Comparison of ENCODE assay signal across 11 mouse cellular contexts in genomic region chr15:31565184-31565583, GRCm38 (mm10). TPM values are rescaled to one million over a fixed set of nuclear protein-coding genes. Genes with fewer than 3 reads are reported as not detected.
DNase-seq lines count a peak whose midpoint lies in the region; ATAC-seq lines count a peak whose summit lies in the region.
"Had no signal": no experiment of that assay in that cellular context is flagged by ENCODE, and none has a peak within 500 bp of the region (broad histone marks: within the 10 kb centered on the region; RNA-seq: fewer than 3 reads in every experiment).

Cmbl (plus strand) TSS chr15:31565389.

- no peak for ATAC-seq in forebrain, embryonic 11.5 days (replicated peaks; ENCODE audit: low FRiP score)
- ATAC-seq: Patski had no signal

- no peaks in the 10 kb centered on the region for H3K36me3 ChIP-seq in forebrain, embryonic 11.5 days (ENCODE audit: control insufficient read depth, insufficient read depth, low read length)
- H3K36me3 ChIP-seq: embryonic facial prominence, embryonic 15.5 days had no signal

- H3K9ac ChIP-seq in forebrain, embryonic 11.5 days (ENCODE audit: low read length) = no peak within 1 kb of the TSS
- H3K9ac ChIP-seq: embryonic facial prominence, embryonic 15.5 days had no signal

- H3K4me3 ChIP-seq in forebrain, embryonic 11.5 days (ENCODE audit: low read depth, low read length) = no peak within 1 kb of the TSS
- H3K4me3 ChIP-seq: embryonic facial prominence, embryonic 15.5 days had no signal

- no peaks in the 10 kb centered on the region for H3K4me1 ChIP-seq in forebrain, embryonic 11.5 days (replicated peaks; ENCODE audit: control insufficient read depth, insufficient read depth, low read length)

- 81% methylated on average over 5 of the region's 5 CpGs for WGBS in forebrain, embryonic 11.5 days

- no peak within 1 kb of the TSS for H3K4me2 ChIP-seq in forebrain, embryonic 11.5 days (ENCODE audit: low read depth, low read length, severe bottlenecking)
- H3K4me2 ChIP-seq: embryonic facial prominence, embryonic 15.5 days had no signal

- H3K27ac ChIP-seq in forebrain, embryonic 11.5 days (ENCODE audit: low read depth, low read length) = no peak within 1 kb of the TSS
- H3K27ac ChIP-seq: embryonic facial prominence, embryonic 15.5 days had no signal

- H3K27me3 ChIP-seq in forebrain, embryonic 11.5 days (ENCODE audit: control insufficient read depth, insufficient read depth, low read length) = no peaks in the 10 kb centered on the region
- H3K27me3 ChIP-seq: embryonic facial prominence, embryonic 15.5 days; Patski had no signal

- no peak for DNase-seq in left cerebral cortex, adult 18-20 months (ENCODE audit: low spot score in 2 of 2)
- no peak for DNase-seq in left cerebral cortex, adult 11 months (ENCODE audit: low spot score)
- peak; percentile 53 to 55 for DNase-seq in adrenal gland, postnatal 36 days
- DNase-seq in gastrocnemius, postnatal 25 days = no peak
- no peak for DNase-seq in layer of hippocampus, postnatal 14 days (ENCODE audit: low spot score in 2 of 2)
- DNase-seq in natural killer cell, adult 2 months (ENCODE audit: low spot score in 2 of 2) = no peak
- no peak for DNase-seq in testis, postnatal 10 days (ENCODE audit: low spot score)
- no peak for DNase-seq in forebrain, embryonic 11.5 days (ENCODE audit: low spot score)
- DNase-seq: lung, postnatal 36 days had no signal

- H3K9me3 ChIP-seq in forebrain, embryonic 11.5 days (ENCODE audit: control insufficient read depth, low read length) = no peaks in the 10 kb centered on the region
- H3K9me3 ChIP-seq: embryonic facial prominence, embryonic 15.5 days had no signal

RNA-seq across cellular contexts. Expression of gene Cmbl, which starts in this region (rescaled TPM):
- total RNA-seq in left cerebral cortex, adult 18-20 months (2021) = 10 to 100 TPM; 17.0 to 20.2 TPM
- 100 to 1,000 TPM; 117 to 206 TPM for total RNA-seq in adrenal gland, postnatal 36 days (2021)
- 10 to 100 TPM; 37.7 to 38.5 TPM for total RNA-seq in gastrocnemius, postnatal 25 days (2021)
- 10 to 100 TPM; 12.3 to 16.0 TPM for total RNA-seq in layer of hippocampus, postnatal 14 days (2021)
- polyA plus RNA-seq in forebrain, embryonic 11.5 days (2014; fragmentation: Nextera tagmentation; extraction: Ambion mirVana) = 0.79 and 1.0 TPM in 2 replicates

Comparison
In these comparisons a context has a peak if more than half of its experiments do, and no peak if none do; other contexts are left out.
1. DNase-seq: peak in adrenal gland, postnatal 36 days (2 of 2); none in left cerebral cortex, adult 18-20 months (0 of 2), left cerebral cortex, adult 11 months (single experiment), gastrocnemius, postnatal 25 days (single experiment), layer of hippocampus, postnatal 14 days (0 of 2), natural killer cell, adult 2 months (0 of 2), testis, postnatal 10 days (single experiment) and forebrain, embryonic 11.5 days (single experiment).